Mouse (Mus musculus) limb, embryonic 11.5 days (tissue): ENCODE results near the gene Ggps1. TPM values are rescaled to one million over a fixed set of nuclear protein-coding genes. Genes with fewer than 3 reads are reported as not detected.
"Not testable (repeated sequence)": the region's sequence is repeated elsewhere in the genome, so short reads cannot be mapped to it uniquely, and the experiment has no call there.

ENCODE experiments used
- ATAC-seq: fragments of 200-750 bp; cut with Nextera tagmentation; 2 replicates; pipeline ENCODE4 v1.8.0; 2017; ENCODE audit warnings: low read depth; ENCODE audit not compliant: insufficient number of reproducible peaks, low FRiP score, low TSS enrichment
- DNase-seq: peaks from one replicate; pipeline ENCODE4 v3.0.0-alpha.2; 2015; ENCODE audit warnings: low spot score
- H3K27ac ChIP-seq: fragments of 300-500 bp; sonication (generic); replicated peaks from 2 replicates; pipeline ENCODE4 v1.5.1; 2014; ENCODE audit warnings: low read depth, mild to moderate bottlenecking, low read length
- H3K27me3 ChIP-seq: fragments of 300-500 bp; sonication (generic); 2 replicates; pipeline ENCODE4 v1.6.1; 2014; ENCODE audit warnings: mild to moderate bottlenecking, low read length, mixed read lengths; ENCODE audit not compliant: control insufficient read depth, insufficient read depth
- H3K36me3 ChIP-seq: fragments of 300-500 bp; sonication (generic); 2 replicates; pipeline ENCODE4 v1.6.1; 2014; ENCODE audit warnings: mild to moderate bottlenecking, low read length, moderate library complexity, mixed read lengths; ENCODE audit not compliant: control insufficient read depth, insufficient read depth
- H3K4me1 ChIP-seq: fragments of 300-500 bp; sonication (generic); 2 replicates; pipeline ENCODE4 v1.6.1; 2014; ENCODE audit warnings: low read length, mixed read lengths; ENCODE audit not compliant: control insufficient read depth, insufficient read depth
- H3K4me2 ChIP-seq: fragments of 300-500 bp; sonication (generic); 2 replicates; pipeline ENCODE4 v1.6.1; 2014; ENCODE audit warnings: low read depth, mild to moderate bottlenecking, moderate library complexity; ENCODE audit not compliant: severe bottlenecking
- H3K4me3 ChIP-seq: fragments of 300-500 bp; sonication (generic); 2 replicates; pipeline ENCODE4 v1.5.1; 2014; ENCODE audit warnings: low read depth, low read length
- H3K9ac ChIP-seq: fragments of 300-500 bp; sonication (generic); 2 replicates; pipeline ENCODE4 v1.6.1; 2014; ENCODE audit warnings: mild to moderate bottlenecking, low read length
- H3K9me3 ChIP-seq: fragments of 300-500 bp; sonication (generic); 2 replicates; pipeline ENCODE4 v1.6.1; 2016; ENCODE audit warnings: low read length; ENCODE audit not compliant: control insufficient read depth
- WGBS: fragments of 180-500 bp; shearing (Covaris S2); extraction: QIAGEN DNeasy Blood & Tissue Kit; methylation state at CpG from one replicate; pipeline ENCODE4 v1.1.7; 2014; 5-methylcytosine and 5-hydroxymethylcytosine counted together
- polyA plus RNA-seq: library from polyadenylated mRNA; unstranded; fragments of >200 nt; fragmentation: Nextera tagmentation; extraction: Ambion mirVana; gene quantifications from 2 replicates; pipeline ENCODE4 v1.2.1, GENCODE M21; 2014

The Ggps1 gene
- polyA plus RNA-seq, 1 experiment from 2014 or later: 59.8 TPM

GRCm38 (mm10) chr13:14049878-14050277, 13.4 kb downstream of the Ggps1 start:
- Histone ChIP-seq H3K9ac (no peak overlapping the region), H3K27ac (no peak overlapping the region), H3K4me1 (no peaks in the 10 kb centered on the region), H3K27me3 (no peaks in the 10 kb centered on the region), H3K4me2 (no peak overlapping the region), H3K9me3 (no peaks in the 10 kb centered on the region), H3K36me3 (peaks cover 10% of the 10 kb centered on the region; the same call in 1 of the 2 replicates), H3K4me3 (no peak overlapping the region)
- DNase-seq (no peak), ATAC-seq (no peak)
- 92% methylated on average over 1 of the region's 1 CpGs for WGBS

DNA sequence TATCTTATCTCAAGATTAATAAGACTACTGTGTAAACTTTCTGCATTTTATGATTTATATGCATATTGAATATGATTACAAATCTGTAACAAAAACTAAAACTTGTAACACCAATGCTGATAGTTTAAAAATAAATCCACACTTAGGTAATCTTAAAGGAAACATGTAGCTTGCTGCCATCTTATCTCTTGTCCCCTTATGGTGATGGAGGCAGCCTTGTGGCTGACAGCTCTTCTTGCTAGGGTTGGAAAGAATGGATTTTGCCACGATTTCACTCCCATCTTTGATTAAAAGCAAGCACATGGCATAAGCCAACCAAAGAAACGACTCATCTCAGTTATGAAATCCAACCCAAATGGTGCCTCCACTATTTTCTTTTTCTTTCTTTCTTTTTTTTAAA, 18.8 kb downstream of the Ggps1 start:
- no peak overlapping the region for H3K9ac ChIP-seq
- no peaks in the 10 kb centered on the region for H3K27me3 ChIP-seq
- no peaks in the 10 kb centered on the region for H3K9me3 ChIP-seq
- ATAC-seq: no peak
- no peak for DNase-seq
- H3K27ac ChIP-seq: no peak overlapping the region
- H3K4me1 ChIP-seq: no peaks in the 10 kb centered on the region
- 80% methylated on average over 2 of the region's 2 CpGs for WGBS
- peaks cover 5% of the 10 kb centered on the region; the same call in 1 of the 2 replicates for H3K36me3 ChIP-seq
- H3K4me3 ChIP-seq: no peak overlapping the region
- H3K4me2 ChIP-seq: no peak overlapping the region

GRCm38 (mm10) chr13:14043851-14044250, 19.4 kb downstream of the Ggps1 start:
- Histone ChIP-seq H3K4me1 (no peaks in the 10 kb centered on the region), H3K4me2 (no peak overlapping the region), H3K9ac (no peak overlapping the region), H3K27ac (no peak overlapping the region), H3K27me3 (no peaks in the 10 kb centered on the region), H3K9me3 (no peaks in the 10 kb centered on the region), H3K4me3 (no peak overlapping the region), H3K36me3 (peaks cover 1% of the 10 kb centered on the region; the same call in 1 of the 2 replicates)
- DNase-seq (no peak), ATAC-seq (no peak)

DNA sequence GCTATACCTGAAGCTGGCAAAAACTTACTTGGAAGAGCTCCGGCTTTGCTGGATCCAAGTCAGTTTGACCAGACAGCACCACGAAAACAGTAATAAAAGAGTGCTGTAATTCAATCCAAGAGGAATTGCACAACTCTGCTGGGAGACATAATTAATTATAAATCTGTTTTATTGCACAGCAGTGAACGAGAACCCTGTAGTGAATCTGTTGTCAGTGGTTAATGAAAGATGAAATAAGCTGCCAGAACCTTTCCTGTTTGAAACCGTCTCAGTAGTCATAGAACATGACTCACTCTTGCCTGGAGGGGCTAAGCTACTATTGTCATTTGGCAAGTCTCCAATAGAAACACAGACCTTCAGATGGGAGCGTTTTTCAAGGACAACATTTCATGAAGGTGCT, 23.1 kb downstream of the Ggps1 start:
- ATAC-seq: no peak
- H3K4me2 ChIP-seq: peak overlapping the region; percentile 91
- H3K36me3 ChIP-seq: no peaks in the 10 kb centered on the region
- H3K9me3 ChIP-seq: no peaks in the 10 kb centered on the region
- no peak overlapping the region for H3K27ac ChIP-seq
- H3K9ac ChIP-seq: peak overlapping the region; percentile 90
- no peaks in the 10 kb centered on the region for H3K4me1 ChIP-seq
- H3K4me3 ChIP-seq: peak overlapping the region; percentile 68
- WGBS: 65% methylated on average over 5 of the region's 5 CpGs
- no peak for DNase-seq
- no peaks in the 10 kb centered on the region for H3K27me3 ChIP-seq

DNA sequence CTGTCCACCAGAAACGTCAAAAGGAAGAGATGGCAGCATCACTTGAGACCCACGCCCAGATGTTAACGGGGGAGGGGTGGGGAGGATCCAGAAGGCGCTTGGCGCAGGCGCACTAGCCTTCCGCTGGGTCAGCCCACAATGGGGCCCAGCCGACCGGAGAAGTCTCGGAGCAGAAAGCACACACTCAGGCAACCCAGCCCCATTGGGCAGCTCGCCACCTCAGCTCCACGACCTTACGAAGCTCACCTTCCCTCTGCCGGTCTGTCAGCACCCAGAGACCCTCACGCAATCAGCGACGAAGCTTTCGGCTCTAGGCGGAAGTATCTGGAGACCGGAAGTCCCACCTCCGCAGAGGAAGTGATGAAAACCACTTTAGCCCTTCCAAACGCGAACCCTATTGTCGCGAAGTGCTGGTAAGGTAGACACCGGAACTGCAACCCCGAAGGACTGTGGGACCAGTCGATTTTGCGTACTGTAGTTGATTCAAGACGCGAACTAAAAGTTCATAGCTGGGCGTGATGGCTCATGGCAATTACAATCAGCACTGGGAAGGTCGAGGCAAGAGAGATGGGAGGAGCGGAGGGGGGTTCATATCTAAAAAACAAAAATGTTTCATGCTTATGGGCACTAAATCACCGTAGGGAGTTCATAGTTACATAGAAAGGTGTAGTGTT, 23.9 kb downstream of the Ggps1 start, which contains the start of gene Tbce:
Tbce (minus strand) TSS at position 347 of the 674 bp plus-strand sequence.
- Histone ChIP-seq H3K9me3 (no peaks in the 10 kb centered on the region), H3K36me3 (no peaks in the 10 kb centered on the region), H3K4me2 (peak within 1 kb of the TSS; percentile 91), H3K4me3 (peak within 1 kb of the TSS; percentile 68), H3K27me3 (no peaks in the 10 kb centered on the region), H3K9ac (peak within 1 kb of the TSS; percentile 90), H3K4me1 (no peaks in the 10 kb centered on the region), H3K27ac (peak within 1 kb of the TSS; percentile 92)
- DNase-seq: peak; percentile 90
- WGBS: under 1% methylated on average over 35 of the region's 35 CpGs
- ATAC-seq: peak; percentile 96

DNA sequence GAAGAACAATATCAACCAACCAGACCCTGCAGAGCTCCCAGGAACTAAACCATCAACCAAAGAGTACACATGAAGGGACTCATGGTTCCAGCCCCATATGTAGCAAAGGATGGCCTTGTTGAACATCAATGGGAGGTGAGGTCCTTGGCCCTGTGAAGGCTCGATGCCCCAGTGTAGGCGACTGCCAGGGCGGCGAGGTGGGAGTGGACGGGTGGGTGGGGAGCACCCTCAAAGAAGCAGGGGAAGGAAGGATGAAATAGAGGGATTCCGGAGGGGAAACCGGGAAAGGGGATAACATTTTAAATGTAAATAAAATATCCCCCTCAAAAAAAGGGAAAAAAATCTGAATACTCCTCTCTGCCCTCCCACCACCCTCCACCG, 24.4 kb downstream of the Ggps1 start:
- peak overlapping the region; percentile 91 for H3K4me2 ChIP-seq
- WGBS: 0% methylated on average over 8 of the region's 8 CpGs
- no peaks in the 10 kb centered on the region for H3K36me3 ChIP-seq
- no peaks in the 10 kb centered on the region for H3K4me1 ChIP-seq
- no peak for DNase-seq
- no peak overlapping the region; the same call in 1 of the 2 replicates for H3K27ac ChIP-seq
- H3K9ac ChIP-seq: peak overlapping the region; percentile 90
- no peaks in the 10 kb centered on the region for H3K27me3 ChIP-seq
- ATAC-seq: peak; percentile 18; the same call in 1 of the 2 replicates
- H3K9me3 ChIP-seq: no peaks in the 10 kb centered on the region
- H3K4me3 ChIP-seq: peak overlapping the region; percentile 68

- 94% methylated on average over 11 of the region's 11 CpGs for WGBS
These were observed 27.2 kb downstream of the Ggps1 start for GRCm38 (mm10) chr13:14035875-14036630.

GRCm38 (mm10) chr13:14035352-14035751, 27.9 kb downstream of the Ggps1 start:
- H3K9me3 ChIP-seq, H3K36me3 ChIP-seq, H3K4me1 ChIP-seq, ATAC-seq, H3K27ac ChIP-seq, H3K27me3 ChIP-seq, H3K4me3 ChIP-seq, H3K9ac ChIP-seq, H3K4me2 ChIP-seq, DNase-seq: not testable (repeated sequence)
- 89% methylated on average over 3 of the region's 3 CpGs for WGBS

More at GRCm38 (mm10) chr13:14035875-14036630, 27.2 kb downstream of the Ggps1 start:
- H3K9ac ChIP-seq: no peak overlapping the region
- H3K9me3 ChIP-seq: no peaks in the 10 kb centered on the region
- H3K4me3 ChIP-seq: no peak overlapping the region
- H3K27ac ChIP-seq: no peak overlapping the region
- no peaks in the 10 kb centered on the region for H3K36me3 ChIP-seq
- H3K27me3 ChIP-seq: no peaks in the 10 kb centered on the region
- H3K4me1 ChIP-seq: no peaks in the 10 kb centered on the region
- no peak for ATAC-seq
- no peak overlapping the region for H3K4me2 ChIP-seq
- DNase-seq: no peak
